Mouse (Mus musculus) limb, embryonic 13.5 days (tissue): ENCODE data around the gene Fam110a. TPM values are rescaled to one million over a fixed set of nuclear protein-coding genes. Genes with fewer than 3 reads are reported as not detected.

Experiments used
- ATAC-seq: fragments of 200-750 bp; cut with Nextera tagmentation; 2 replicates; pipeline ENCODE4 v1.8.0; 2017; ENCODE audit warnings: low read depth, moderate number of reproducible peaks, moderate TSS enrichment; ENCODE audit not compliant: low FRiP score
- H3K27ac ChIP-seq: fragments of 300-500 bp; sonication (generic); 2 replicates; pipeline ENCODE4 v1.5.1; 2015; ENCODE audit warnings: inconsistent platforms, mild to moderate bottlenecking, moderate library complexity
- H3K27me3 ChIP-seq: fragments of 300-500 bp; sonication (generic); 2 replicates; pipeline ENCODE4 v1.6.1; 2015; ENCODE audit warnings: mild to moderate bottlenecking, inconsistent platforms
- H3K36me3 ChIP-seq: fragments of 300-500 bp; sonication (generic); 2 replicates; pipeline ENCODE4 v1.6.1; 2015; ENCODE audit warnings: inconsistent platforms, mild to moderate bottlenecking, moderate library complexity
- H3K4me1 ChIP-seq: fragments of 300-500 bp; sonication (generic); 2 replicates; pipeline ENCODE4 v1.6.1; 2015; ENCODE audit warnings: inconsistent platforms
- H3K4me2 ChIP-seq: fragments of 300-500 bp; sonication (generic); replicated peaks from 2 replicates; pipeline ENCODE4 v1.6.1; 2015; ENCODE audit warnings: inconsistent platforms, mild to moderate bottlenecking, moderate library complexity
- H3K4me3 ChIP-seq: fragments of 300-500 bp; sonication (generic); 2 replicates; pipeline ENCODE4 v1.5.1; 2015; ENCODE audit warnings: moderate library complexity, mild to moderate bottlenecking, inconsistent platforms
- H3K9ac ChIP-seq: fragments of 300-500 bp; sonication (generic); 2 replicates; pipeline ENCODE4 v1.6.1; 2015; ENCODE audit warnings: mild to moderate bottlenecking, inconsistent platforms
- H3K9me3 ChIP-seq: fragments of 300-500 bp; sonication (generic); 2 replicates; pipeline ENCODE4 v1.6.1; 2016; ENCODE audit warnings: inconsistent platforms
- WGBS: fragments of 180-500 bp; shearing (Covaris S2); methylation state at CpG from one replicate; pipeline ENCODE4 v1.1.7; 2015; 5-methylcytosine and 5-hydroxymethylcytosine counted together
- polyA plus RNA-seq: library from polyadenylated mRNA; unstranded; fragments of >200 nt; fragmentation: Nextera tagmentation; extraction: Ambion mirVana; gene quantifications from 2 replicates; pipeline ENCODE4 v1.2.1, GENCODE M21; 2015

Fam110a gene
- polyA plus RNA-seq, 1 experiment from 2014 or later = 25.4 TPM

- Histone ChIP-seq H3K4me2 (0 out of 2 replicates have a peak overlapping the region, but pooled peaks have one; percentile 34), H3K4me3 (no peak overlapping the region), H3K9ac (peak overlapping the region; percentile 39; the same call in 1 of the 2 replicates), H3K27me3 (peaks cover 5% of the 10 kb centered on the region), H3K27ac (peak overlapping the region; percentile 65; the same call in 1 of the 2 replicates), H3K4me1 (peaks cover 61% of the 10 kb centered on the region), H3K36me3 (peaks cover 20% of the 10 kb centered on the region), H3K9me3 (no peaks in the 10 kb centered on the region)
- 79% methylated on average over 2 of the region's 2 CpGs for WGBS
- no peak for ATAC-seq
Observed at GRCm38 (mm10) chr2:151967792-151968191, 12.2 kb downstream of the Fam110a start.

GRCm38 (mm10) chr2:151967176-151967750 is 12.8 kb downstream of the Fam110a start:
- Histone ChIP-seq H3K9ac (peak overlapping the region; percentile 39; the same call in 1 of the 2 replicates), H3K9me3 (no peaks in the 10 kb centered on the region), H3K4me3 (no peak overlapping the region), H3K4me1 (peaks cover 66% of the 10 kb centered on the region), H3K27me3 (peaks cover under 1% of the 10 kb centered on the region; the same call in 1 of the 2 replicates), H3K4me2 (peak overlapping the region; percentile 34; the same call in 1 of the 2 replicates), H3K27ac (peak overlapping the region; percentile 65; the same call in 1 of the 2 replicates), H3K36me3 (peaks cover 20% of the 10 kb centered on the region)
- no peak for ATAC-seq
- 15% methylated on average over 9 of the region's 9 CpGs for WGBS

GRCm38 (mm10) chr2:151964052-151964451 is 16.0 kb downstream of the Fam110a start:
- Histone ChIP-seq H3K9me3 (no peaks in the 10 kb centered on the region), H3K27ac (no peak overlapping the region; the same call in 1 of the 2 replicates), H3K4me1 (peaks cover 51% of the 10 kb centered on the region), H3K9ac (no peak overlapping the region), H3K27me3 (no peaks in the 10 kb centered on the region), H3K4me2 (0 out of 2 replicates have a peak overlapping the region, but pooled peaks have one; percentile 16), H3K4me3 (no peak overlapping the region), H3K36me3 (peaks cover 6% of the 10 kb centered on the region)
- ATAC-seq = peak; percentile 38; the same call in 1 of the 2 replicates
- WGBS = 9% methylated on average over 9 of the region's 9 CpGs

DNA sequence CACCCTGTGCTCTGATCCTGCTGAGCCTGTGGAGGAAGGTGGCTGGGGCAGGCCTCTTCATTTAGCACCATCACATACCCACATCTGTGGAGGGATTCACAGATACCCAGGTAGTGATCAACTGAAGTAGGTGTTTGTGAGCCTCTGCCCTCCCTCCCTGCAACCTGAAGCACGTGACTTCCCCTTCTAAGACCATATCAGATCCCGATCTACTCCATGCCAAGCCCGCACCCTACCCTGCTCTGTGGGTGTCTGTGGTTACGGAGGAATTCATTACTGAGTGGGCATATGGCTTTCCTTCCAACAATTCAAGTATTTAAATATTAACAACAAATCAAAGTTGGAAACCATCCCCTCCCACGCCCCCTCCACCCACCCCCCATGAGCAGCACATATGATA is 16.7 kb downstream of the Fam110a start:
- Histone ChIP-seq H3K9me3 (no peaks in the 10 kb centered on the region), H3K4me3 (no peak overlapping the region), H3K27me3 (no peaks in the 10 kb centered on the region), H3K4me1 (peaks cover 47% of the 10 kb centered on the region), H3K36me3 (no peaks in the 10 kb centered on the region), H3K9ac (no peak overlapping the region), H3K27ac (peak overlapping the region; percentile 11; the same call in 1 of the 2 replicates), H3K4me2 (no peak overlapping the region)
- no peak for ATAC-seq
- WGBS = 88% methylated on average over 5 of the region's 5 CpGs

- Histone ChIP-seq H3K4me1 (peaks cover 40% of the 10 kb centered on the region), H3K27me3 (no peaks in the 10 kb centered on the region), H3K9ac (no peak overlapping the region), H3K4me3 (no peak overlapping the region), H3K4me2 (no peak overlapping the region; the same call in 1 of the 2 replicates), H3K27ac (peak overlapping the region; percentile 11; the same call in 1 of the 2 replicates), H3K9me3 (no peaks in the 10 kb centered on the region), H3K36me3 (no peaks in the 10 kb centered on the region)
- ATAC-seq = peak; percentile 77
- WGBS = 58% methylated on average over 10 of the region's 10 CpGs
Observed at GRCm38 (mm10) chr2:151962474-151962873, 17.5 kb downstream of the Fam110a start.

DNA sequence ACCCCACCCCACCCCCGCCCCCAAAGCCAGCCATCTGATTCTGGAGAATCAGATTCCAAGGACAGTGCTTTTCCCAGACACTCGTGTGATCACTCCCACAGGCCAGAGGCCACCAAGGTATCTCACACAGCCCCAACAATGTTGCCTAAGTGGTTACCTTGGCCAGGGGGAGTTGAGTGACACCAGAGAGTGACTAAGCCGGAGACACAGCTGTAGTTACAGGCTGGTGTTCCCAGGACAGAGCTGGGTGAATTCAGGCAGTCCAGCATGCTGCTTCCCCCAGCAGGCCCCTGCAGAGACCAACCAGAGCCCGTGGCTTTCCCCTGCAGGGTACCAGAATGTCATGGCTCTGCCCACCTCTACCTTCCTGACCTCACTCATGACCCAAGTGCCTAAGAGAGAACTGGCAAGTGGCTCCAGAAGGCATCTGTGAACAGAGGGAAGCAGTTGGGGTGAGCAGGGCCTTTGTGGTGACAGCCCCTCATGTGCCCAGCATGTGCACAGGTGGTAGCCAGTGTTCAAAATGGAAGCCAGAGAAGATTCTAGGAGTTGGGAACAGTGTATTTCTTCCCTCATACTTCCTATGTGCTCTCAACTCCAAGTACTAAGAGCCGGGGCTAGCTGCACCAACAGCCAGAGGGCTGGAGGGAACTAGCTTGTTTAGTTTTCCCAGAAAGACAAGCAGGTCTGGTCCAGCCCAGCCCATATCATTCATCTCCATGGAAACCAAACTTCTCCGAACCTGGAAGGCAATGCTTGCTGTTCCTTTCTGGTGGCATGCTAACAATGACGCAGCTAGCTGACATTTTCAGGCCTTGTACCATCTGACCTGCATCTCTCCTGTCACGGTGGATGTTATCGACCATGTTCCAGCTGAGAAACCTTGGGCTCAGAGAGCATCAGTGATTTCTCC is 18.5 kb downstream of the Fam110a start:
- no peak for ATAC-seq
- 0 out of 2 replicates have a peak overlapping the region, but pooled peaks have one; percentile 3 for H3K27ac ChIP-seq
- H3K27me3 ChIP-seq = no peaks in the 10 kb centered on the region
- no peaks in the 10 kb centered on the region for H3K9me3 ChIP-seq
- H3K9ac ChIP-seq = no peak overlapping the region
- H3K4me2 ChIP-seq = no peak overlapping the region
- WGBS = 59% methylated on average over 9 of the region's 9 CpGs
- no peak overlapping the region for H3K4me3 ChIP-seq
- no peaks in the 10 kb centered on the region for H3K36me3 ChIP-seq
- peaks cover 33% of the 10 kb centered on the region for H3K4me1 ChIP-seq

DNA sequence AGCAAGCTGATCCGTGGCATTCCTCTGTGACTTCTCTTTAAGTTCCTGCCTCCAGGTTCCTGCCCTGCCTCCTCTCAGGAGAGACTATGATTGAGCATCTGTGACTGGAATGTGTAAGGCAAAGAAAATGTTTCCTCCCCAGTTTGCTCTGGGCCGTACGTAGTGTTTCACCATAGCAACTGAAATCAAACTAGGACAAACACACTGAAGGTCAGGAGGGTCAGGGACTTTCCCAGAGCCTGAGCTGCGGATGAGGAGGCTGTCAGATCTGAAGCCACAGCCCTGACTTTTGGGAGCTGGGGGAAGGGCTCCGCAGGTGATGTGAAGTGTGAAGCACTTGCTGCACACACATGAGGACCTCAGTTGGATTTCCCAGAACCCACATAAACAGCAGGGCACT is 20.7 kb downstream of the Fam110a start:
- no peak for ATAC-seq
- no peak overlapping the region for H3K4me3 ChIP-seq
- no peaks in the 10 kb centered on the region for H3K36me3 ChIP-seq
- no peak overlapping the region for H3K27ac ChIP-seq
- H3K4me2 ChIP-seq = no peak overlapping the region
- H3K27me3 ChIP-seq = no peaks in the 10 kb centered on the region
- WGBS = 31% methylated on average over 5 of the region's 5 CpGs
- H3K9ac ChIP-seq = no peak overlapping the region
- H3K9me3 ChIP-seq = no peaks in the 10 kb centered on the region
- H3K4me1 ChIP-seq = peaks cover 27% of the 10 kb centered on the region

DNA sequence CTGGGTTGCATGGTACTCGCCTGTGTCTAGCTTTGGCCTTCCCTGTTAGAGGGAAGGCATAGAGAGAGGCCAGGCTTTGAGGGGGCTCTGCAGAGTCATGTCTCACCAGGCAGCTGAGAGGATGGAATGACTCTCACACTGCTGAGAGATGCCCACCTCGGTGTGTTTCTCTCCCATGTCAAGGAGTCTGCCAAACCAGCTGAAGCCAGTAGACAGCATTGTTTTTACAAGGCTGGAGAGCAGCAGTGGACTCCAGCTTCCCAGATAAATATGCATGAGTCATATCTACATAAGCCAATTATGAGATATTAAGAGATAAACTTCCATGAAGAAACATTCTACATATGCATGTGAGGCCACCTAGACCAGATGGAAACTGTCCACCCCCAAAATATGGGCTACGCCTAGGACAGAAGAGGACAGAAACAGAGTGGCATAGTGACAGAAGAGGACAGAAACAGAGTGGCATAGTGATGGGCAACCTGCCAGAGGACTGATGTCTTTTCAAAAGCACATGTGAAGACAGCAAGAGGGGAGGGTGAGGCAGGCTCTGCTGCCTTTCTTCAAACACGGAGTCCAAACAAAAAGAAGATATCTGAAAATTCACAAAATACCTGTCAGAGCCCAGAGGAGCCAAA is 23.4 kb downstream of the Fam110a start:
- Histone ChIP-seq H3K4me1 (peaks cover 4% of the 10 kb centered on the region), H3K27ac (no peak overlapping the region), H3K4me2 (no peak overlapping the region), H3K36me3 (no peaks in the 10 kb centered on the region), H3K4me3 (no peak overlapping the region), H3K27me3 (no peaks in the 10 kb centered on the region), H3K9ac (no peak overlapping the region), H3K9me3 (no peaks in the 10 kb centered on the region)
- WGBS = 82% methylated on average over 4 of the region's 4 CpGs
- no peak for ATAC-seq

DNA sequence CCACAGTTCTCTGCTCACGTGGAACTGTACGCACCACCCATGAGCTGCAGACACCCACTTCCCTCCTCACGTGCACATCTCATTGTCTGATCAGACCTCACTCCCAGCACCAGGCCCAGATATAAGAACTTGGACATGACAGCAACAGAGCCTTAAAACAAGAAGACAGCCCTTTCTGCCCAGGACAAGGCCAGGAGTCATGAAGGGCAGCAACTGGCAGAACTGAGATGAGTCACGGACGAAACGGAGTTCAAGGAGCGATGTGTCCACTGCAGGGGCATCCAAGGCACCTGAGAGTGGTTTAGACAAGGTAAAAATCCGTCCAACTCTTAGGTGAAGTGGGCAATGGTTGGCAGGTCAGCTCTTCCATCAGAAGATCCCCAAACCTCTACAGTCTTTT is 26.4 kb downstream of the Fam110a start:
- 88% methylated on average over 8 of the region's 8 CpGs for WGBS
- Histone ChIP-seq H3K27me3 (no peaks in the 10 kb centered on the region), H3K4me3 (no peak overlapping the region)

DNA sequence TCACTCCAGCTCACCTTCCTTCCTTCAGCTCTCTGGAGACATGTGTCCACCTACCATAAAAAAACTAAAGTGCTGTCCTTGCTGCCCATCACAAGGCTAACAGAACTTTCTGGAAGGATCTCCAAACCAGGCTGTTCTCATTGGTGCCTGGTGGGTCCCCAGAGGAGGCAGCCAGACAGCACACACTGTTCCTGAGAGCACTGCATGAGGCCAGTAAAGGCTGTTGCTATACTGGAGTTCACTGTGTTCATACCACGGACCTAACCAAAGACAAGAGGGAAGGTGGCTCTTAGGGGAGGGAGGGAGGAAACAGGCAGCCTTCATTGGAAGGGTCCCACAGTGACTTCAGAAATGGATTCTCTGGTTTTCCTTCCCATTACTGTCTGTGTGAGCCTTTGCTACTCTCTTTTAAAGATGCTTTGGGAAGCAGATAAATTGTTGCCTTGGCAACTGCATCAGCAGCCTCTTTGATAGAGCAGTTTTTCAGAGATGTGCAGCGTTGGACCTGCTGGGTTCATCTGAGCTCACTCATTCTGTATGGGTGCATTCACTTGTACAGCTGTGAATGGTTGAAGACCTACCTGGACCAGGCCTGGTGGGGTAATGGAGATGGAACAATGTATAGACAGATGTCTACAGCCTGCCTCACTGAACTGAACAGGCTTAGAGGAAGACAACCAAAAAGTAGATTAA is 30.8 kb downstream of the Fam110a start:
- Histone ChIP-seq H3K27me3 (no peaks in the 10 kb centered on the region), H3K4me2 (no peak overlapping the region), H3K27ac (no peak overlapping the region), H3K4me1 (no peaks in the 10 kb centered on the region), H3K36me3 (no peaks in the 10 kb centered on the region), H3K9ac (no peak overlapping the region), H3K4me3 (no peak overlapping the region), H3K9me3 (no peaks in the 10 kb centered on the region)
- 78% methylated on average over 2 of the region's 2 CpGs for WGBS
- no peak for ATAC-seq

More for the DNA sequence above, 26.4 kb downstream of the Fam110a start:
- H3K27ac ChIP-seq = no peak overlapping the region
- no peaks in the 10 kb centered on the region for H3K36me3 ChIP-seq
- ATAC-seq = no peak
- H3K9ac ChIP-seq = no peak overlapping the region
- H3K4me2 ChIP-seq = no peak overlapping the region
- no peaks in the 10 kb centered on the region for H3K9me3 ChIP-seq
- no peaks in the 10 kb centered on the region for H3K4me1 ChIP-seq

DNA sequence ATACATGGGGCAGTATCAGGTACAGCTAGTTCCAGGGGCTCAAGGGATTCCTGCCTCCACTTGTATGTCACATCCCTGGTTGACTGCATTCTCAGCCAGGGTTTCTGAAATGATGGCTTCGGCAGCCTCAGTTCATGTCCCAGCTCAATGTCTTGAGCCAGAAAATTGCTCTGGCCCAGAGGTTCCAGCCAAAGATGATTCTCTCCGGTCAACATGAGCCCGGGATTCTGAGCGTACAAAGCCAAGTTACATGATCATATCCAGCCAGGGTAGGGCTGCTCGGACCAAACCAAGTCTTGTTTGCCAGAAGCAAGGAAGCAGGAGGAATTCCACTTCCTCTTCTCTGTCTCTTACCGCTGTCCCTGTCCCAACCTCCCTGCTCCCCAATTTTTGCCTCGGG is 31.7 kb downstream of the Fam110a start:
- ATAC-seq = no peak
- Histone ChIP-seq H3K4me1 (no peaks in the 10 kb centered on the region), H3K36me3 (no peaks in the 10 kb centered on the region), H3K27me3 (no peaks in the 10 kb centered on the region), H3K9me3 (no peaks in the 10 kb centered on the region), H3K4me2 (no peak overlapping the region), H3K27ac (no peak overlapping the region), H3K9ac (no peak overlapping the region), H3K4me3 (no peak overlapping the region)
- 80% methylated on average over 7 of the region's 7 CpGs for WGBS
